Mouse (Mus musculus) cerebellum, adult (tissue): ENCODE measurements around the gene Slit1.

Experiments
- ATAC-seq: cut with Nextera tagmentation; 2 replicates; pipeline ENCODE4 v1.9.2; 2017; ENCODE audit warnings: mild to moderate bottlenecking, moderate library complexity, mixed read lengths; ENCODE audit not compliant: insufficient number of reproducible peaks, low FRiP score, low TSS enrichment

Gene Slit1

DNA sequence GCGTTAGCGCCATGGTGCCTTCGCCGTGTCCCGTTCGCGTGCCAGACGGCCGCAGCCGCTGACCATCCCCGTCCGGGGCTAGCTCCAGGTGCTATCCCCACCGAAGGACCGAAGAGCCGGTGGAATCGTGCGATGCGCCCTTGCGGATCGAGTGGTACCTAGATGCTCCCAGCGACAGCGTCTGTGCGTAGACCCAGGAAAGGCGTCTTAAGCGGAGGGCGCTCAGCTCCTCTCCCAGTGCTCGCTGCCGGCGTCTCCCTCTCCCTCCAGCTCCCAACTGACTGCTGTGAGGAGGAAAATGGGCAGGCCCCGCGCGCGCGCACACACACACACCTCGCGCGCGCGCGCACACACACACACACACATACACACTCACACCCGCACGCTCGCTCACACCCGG, at the start of gene Slit1:
TSS of gene Slit1 (minus strand) at position 270 of the 400 bp plus-strand sequence.
- ATAC-seq = no peak

DNA sequence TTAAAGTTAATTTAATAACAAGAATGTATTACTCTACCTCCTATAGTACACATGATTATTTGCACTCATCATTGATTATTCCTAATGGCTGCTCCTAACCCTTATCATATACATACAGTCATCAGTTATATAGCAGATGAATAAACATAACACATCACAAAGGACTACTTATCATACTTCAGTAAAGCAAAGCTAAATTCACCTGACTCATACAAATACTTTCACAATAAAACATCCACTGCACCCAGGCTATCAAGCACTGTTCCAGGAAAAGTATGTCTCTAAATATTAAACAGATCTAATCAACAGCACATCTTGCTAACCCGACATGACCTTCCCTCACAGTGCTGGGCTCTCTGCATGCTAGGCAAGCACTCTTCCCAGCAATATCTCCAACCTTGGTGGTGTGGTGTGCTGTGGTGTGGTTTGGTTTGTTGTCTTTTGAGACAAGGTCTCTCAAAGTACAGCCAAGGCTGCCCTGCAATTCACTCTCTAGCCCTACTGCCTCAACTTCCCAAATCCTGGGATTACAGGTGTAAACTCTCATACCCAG, 49.5 kb upstream of the Slit1 start:
- ATAC-seq = no peak

DNA sequence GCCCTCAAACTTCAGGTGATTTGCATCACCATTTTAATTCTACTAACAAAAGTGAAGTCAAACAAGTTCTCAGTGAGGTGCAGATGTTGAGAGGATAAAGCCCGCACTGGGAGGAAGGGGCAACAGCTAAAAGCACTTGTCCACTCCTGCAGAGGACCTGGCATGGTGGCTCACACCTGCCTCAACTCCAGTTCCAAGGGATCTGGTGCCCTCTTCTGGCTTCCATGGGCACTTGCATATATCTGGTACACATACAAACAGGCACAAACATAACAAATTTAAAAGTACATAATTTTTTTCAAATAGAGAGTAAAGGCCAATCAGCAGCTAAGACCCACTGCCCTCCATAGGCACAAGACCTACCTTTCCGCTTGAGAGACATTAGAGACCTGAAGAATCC, 47.9 kb upstream of the Slit1 start:
- ATAC-seq = no peak

DNA sequence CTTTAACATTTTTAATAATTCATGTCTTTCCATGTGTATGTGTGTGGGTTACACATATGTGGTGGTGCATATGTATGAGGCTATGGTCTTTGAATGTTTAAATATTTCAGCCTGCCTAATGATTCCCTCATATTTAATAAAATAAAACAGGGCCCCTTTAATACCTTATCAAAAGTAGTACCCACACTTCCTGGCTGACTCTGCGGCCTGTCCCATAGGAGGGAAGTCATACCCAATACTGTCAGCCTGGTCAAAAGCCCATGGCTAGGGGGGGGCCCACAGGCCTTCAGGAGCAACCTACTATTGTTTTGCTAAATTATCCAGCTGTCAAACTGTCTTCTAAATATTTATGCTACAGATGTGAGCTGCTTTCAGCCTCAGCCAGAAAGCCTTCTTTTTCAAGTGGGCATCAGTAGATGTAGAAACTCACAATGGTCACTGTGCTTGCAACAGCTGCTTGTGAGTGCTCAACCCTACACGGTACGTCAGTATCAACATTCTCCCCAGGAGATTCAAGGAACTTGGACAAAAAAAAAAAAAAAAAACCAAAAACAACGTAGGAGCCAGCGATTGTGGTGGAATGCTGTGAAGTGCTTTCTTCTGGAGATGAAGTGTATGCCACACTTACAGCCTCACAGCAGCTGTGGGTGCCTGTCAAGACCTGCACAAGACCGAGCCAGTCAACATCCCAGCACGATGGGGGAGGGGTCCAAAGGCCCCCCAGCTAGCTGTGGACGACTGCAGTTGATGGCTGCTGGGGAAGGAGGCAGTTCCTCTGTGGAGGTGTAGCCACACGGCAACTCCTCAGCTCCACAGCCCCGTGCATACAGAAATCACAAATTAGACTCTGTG, 45.9 kb upstream of the Slit1 start:
- ATAC-seq = no peak

DNA sequence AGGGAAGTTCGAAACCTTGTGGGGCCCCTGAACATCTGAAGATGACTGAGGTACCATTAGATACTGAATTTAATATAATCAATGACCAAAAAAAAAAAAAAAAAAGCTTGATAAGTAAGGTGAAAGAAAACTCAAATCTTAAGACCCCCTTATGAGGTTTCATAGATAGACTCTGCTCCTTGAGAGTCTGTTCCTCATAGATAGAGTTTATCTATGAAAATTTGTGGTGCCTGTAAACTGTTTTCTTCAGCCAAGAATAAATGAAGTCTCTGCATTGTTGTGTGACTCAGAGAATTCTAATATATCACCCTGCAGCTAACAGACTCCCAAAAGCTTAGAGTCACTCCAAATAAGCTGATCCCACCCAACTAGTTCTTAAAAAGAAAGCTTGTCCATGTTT, 43.4 kb upstream of the Slit1 start:
- ATAC-seq = no peak

DNA sequence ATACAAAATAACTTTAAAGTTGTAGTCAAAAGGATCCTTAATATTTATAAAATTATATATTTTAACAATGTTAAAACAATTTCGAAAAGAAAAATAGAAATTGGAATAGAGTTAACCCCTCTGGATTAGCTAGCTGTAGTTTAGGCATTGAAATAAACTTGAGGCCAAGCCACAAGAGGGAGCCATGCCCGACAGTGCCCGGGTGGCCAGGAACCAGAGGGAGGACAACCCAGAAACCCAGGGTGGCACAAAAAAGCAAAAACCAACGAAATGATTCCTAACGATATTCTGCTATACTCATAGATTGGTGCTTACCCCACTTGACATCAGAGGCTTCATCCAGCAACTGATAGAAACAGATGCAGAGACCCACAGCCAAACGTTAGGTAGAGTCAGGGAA, 34.0 kb upstream of the Slit1 start:
- no peak for ATAC-seq

DNA sequence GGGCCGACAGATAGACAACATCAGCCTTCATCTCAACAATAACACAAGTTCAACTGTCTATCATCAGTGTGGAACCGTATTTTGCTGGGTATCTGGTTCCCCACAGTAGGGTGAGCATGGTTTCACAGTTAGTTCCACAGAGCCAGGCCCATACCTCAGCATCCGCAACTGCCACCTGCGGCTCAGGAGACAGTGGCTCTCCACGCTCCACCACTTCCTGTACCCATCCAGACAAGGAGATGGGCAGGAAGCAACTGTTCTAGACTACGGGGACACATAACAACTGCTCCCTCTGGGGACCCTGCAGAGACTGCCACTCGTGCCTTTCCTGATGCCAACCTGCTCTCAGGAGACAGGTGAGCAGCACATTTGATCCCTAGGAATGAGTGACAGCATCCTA, 25.2 kb upstream of the Slit1 start:
- ATAC-seq = no peak

DNA sequence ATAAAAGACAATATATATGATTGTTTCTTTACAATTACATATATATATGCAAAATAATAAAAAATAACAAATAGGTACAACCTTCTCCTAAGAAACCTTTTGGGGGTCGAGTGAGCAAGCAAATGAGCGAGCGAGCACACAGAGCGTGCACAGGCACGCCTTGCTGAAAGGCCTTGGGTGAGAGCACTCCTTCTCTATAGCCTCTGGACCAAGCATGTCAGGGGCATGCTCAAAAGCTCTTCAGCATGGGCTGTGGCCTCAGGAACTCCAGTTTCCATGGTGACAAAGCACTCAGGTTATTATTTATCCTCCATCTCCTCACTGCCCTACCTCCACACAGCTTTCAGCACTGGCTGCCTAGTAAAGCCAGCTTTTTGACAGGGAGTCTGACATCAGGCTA, 23.2 kb upstream of the Slit1 start:
- no peak for ATAC-seq

DNA sequence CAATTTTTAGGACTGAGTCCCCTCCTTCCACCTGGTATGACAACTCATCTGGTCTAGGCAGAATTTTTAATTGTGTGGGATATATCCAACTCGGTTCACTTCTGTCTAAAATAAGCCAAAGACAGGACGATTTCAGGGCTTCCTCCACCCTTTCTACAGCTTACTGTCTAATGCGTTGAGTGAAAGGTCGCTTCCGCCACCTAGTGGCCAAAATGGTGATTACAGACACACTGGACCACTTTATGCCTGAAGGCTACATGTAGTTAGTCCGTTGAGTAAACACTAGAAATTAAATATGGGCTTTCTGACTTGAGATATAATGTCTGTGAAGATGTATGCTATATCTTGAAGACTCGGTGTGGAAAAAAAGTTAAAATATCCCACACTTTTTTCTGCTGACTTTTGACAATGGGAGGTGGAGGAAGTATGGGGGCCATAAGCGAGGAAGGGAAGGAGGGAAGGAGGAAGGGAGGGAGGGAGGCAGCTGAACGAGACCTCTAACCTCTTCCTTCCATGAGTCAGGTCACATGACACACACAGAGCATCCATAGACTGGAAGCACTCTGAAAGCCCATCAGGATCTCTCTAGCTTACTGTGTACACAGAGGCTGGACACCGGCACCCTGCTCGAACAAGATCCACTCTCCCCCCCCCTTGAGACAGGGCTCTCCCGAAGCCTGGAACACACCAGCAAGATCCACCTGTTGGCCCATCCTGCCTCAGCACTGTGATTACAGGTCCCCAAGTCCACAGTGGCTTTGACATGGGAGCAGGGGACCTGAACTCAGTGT, 20.6 kb upstream of the Slit1 start:
- ATAC-seq = peak; percentile 65

DNA sequence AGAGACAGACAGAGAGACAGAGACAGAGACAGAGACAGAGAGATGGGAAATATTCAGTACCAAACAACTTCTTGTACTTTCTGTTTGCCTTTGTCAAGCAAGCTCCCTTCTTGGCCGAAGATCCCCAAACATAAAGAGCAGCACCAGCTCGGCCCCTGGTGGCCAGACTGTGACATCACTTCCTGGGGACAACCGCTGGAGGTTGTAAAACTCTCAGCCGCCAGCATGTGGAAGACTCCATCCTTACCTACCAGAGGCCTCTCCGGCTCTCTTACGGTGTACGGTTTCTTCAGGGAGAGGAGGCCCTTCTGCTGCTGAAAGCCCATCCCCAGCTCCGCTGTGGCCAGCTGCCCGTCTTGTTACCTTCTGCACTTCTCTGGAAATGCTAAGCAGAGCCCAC, 18.1 kb upstream of the Slit1 start:
- no peak for ATAC-seq

DNA sequence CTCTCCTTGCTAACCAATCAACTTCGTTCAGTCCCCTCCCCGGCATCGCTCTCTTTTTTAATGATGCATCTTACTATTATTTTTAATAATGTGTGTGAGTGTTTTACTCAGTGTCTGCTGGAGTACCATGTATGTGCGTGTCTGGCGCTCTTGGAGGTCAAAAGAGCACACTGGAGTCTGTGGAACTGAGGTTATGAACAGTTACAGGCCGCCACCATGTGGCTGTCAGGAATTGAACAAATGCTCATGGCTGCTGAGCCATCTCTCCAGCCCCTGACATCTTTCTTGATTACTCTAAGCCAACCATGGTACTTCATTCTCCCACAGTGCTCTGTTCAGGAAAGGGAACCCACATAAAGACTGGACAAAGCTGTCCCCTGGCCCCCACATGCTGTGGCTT, 16.3 kb upstream of the Slit1 start:
- no peak for ATAC-seq

DNA sequence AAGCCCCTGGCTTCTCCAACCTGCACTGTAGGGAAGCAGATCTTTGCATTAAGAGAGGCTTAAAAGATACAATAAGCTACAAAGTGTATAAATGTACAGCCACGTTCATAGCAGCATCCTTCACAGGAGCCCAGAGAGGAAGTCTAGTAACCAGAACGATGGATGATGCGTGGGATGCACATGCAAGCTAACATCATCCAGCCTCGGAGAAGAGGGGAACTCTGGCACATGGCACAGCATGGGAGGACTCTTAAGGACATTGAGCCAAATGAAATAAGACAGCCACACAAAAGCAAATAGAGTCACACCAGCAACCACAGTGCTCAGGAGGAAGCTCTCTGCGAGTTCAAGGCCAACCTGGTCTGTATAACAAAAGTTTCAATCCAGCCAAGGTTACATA, 15.8 kb upstream of the Slit1 start:
- ATAC-seq = no peak

DNA sequence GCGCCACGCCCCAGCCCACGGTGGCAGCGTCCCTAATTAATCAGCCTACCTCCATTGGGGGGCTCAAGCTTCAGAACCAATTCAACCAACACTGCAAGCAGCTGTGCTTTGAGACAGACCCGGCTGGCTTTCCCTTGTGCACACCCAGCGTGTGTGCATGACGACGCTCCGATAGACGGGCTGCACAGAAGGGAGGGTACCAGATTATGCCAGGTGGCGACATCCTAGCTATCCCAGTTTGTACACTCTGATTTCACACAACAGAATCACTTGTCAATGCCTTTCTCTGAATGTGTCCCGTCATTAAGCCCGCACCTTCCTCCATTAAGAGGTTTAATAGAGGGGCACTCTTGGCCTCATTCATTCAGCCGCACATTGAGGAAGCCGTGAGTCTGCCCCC, 11.3 kb upstream of the Slit1 start:
- no peak for ATAC-seq

DNA sequence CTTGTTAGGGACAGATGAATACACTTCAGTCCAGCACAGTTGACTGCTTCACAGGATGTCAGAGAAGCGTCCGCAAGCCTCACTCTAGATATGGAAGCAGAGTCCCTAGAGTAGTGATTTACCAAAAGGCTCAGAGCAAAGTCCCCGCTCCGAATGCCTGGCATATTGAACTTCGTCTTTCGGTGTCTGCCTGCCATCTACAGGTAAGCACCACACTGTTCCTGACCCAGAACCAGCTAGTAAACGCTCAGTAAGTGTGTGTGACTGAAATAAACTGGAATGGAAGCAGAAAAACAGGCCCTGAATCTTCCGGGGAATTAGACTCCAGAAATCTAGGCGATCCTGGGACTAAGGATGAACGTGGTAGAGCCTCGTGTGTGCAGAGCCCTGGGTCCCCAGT, 8.4 kb upstream of the Slit1 start:
- no peak for ATAC-seq

DNA sequence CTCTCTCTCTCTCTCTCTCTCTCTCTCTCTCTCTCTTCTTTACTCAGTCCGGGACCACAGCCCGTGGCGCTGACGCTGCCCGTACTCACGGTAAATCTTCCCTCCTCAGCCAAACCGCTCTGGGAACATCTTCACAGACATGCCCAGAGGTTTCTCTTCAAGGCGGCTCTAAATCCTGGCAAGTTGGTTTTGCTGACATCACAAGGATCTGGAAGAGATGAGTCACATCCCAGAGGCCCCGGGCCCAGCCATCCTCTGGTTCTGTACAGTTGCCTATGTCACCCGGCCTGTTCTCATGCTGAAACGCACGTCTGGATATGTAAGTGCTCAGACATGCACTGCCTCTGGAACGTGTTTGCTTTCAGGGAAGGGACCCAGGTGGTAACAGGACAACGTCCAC, 4.0 kb upstream of the Slit1 start:
- ATAC-seq = no peak

DNA sequence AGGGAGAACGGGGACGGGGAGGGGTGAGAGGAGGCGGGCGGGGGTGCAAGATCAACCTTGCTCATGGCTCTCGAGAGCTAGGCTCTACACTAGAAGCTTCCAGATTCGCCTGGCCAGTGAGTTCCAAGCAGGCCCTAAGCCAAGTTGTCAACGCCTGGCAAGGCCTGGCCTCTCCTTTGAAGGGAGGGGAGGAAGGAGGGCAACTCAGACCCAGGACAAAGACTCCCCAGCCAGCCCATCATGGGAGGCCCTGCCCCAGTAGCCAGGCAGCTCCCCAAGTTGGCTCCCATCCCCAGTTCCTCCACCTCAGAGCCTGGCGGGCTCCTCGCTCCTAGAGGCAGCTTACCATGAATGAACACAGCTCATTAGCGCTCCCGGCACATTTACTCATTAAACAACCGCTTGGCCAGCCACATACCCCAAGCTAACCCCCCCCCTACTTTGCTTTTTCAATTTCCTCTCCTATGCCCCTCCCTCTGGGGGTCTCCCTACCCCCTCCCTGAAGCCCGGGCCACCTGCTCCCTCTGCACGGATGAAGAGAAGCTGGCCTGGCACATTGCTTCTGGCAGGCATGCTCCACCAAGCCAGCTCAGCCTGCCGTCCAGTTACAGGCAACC, 2.6 kb upstream of the Slit1 start:
- peak; percentile 47; the same call in 1 of the 2 replicates for ATAC-seq

DNA sequence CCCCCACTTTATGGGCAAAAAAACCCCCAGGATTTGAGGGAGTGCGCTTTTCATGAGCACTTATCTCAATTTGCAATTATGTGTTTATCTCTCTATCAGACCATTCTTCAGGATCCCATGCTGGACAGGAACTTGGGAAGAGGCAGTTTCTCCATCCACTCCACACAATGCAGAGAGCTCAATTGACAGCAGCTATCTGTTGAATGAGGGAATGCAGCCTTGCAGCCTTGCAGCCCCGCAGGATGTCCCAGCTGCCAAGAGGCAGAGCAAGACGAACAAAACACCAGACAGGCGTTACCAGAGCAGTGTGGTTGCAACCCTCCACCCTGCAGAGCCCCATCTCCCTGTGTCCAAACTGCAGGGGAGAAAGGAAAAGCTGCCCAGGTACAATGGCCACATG, 4.6 kb downstream of the Slit1 start:
- no peak for ATAC-seq

DNA sequence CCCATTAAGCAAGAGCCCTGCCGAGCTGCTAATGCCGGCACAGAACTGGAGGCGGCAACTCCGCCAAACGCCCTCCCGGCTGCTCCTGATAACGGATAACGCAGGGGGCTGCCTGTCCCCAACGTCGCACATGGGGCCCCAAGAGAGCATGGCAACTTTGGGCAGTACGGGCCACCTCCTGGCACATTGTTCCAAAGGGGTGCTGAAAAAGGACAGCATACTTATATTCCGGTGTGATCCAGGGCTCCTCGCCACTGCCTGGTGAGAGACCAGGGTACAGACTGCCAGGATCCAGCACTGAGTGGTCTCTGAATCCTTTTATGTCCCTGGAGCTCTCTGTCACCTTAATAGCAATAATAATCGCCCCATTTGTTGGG, 5.0 kb downstream of the Slit1 start:
- ATAC-seq = no peak

DNA sequence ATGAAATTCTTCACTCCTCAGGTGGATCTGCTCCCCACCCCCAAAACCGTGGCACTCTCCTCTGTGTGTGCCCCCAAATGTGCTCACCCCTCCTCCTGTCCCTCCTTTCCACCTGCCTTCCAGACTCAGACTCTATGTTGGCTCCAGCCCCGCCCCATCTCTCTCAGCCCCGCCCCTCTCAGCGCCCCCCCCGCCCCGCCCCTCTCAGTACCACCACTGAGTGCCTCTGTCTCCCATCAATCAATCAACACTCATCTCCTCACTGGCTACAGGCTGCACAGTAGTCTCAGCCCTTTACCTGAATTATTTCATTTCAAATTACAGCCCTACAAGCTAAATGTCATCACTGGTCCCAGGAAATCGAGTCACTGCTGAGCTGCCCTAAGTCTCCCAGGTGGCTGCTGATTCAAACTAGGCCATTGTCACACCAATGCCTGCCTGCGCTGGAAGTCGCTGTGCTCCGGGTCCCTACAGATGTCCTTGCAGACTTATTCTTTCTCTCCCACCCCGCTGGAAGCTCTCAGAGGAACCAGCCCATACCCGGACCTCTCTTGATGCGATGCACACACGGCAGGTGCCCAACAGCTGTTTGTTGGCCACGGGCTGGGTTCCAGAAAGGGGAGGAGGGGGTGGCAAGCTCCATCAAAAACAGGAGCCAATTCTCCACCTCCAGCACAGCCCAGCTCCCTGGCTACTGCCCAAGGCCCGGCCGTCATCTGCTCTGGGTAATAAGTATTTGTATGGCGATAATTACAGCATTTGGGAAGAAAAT, 5.6 kb downstream of the Slit1 start:
- ATAC-seq = no peak

DNA sequence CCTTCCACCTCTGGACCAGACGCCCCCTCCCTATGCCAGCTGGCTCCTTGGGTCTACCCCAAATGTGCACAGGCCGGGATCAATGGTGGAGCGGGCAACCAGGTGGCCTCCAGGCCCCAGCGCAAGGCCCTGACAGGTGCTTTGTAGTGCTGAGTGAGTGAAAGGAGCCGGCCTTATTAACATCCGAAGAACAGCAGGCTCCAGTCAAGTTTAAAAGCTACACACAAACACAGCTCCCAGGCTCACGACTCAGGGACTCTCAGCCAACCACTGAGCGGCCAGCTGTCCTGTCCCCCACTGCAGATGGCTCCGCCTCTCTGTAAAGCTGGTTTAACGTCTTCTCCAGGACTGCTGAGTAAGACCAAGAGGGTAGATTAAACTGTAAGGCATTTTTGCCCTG, 8.8 kb downstream of the Slit1 start:
- no peak for ATAC-seq
